Mouse (Mus musculus): ENCODE measurements around the gene Sycp2l.

DNA sequence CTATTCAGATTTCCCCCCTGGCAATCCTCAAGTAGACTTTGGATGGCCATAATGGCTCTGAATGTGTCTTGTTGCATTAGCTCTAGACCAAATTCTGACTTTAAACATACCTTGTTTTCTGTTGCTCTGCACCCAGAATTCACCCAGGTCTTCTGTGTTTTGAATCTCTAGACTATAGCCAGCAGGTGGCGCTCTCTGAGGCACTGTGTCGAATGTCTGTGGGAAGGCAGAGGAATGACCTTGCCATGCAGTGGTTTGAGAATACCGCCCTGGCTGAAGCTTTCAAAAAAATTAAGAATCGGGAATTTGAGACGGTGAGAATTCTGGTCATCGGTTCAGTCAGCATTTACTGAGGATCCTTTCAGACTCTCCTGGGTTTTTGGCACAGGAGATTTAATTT is 20.8 kb downstream of the Sycp2l start:
- TF ChIP-seq ZNF384 (IDR thresholded peaks at IDR 0.05; ENCODE audit: low read depth, low read length) (peak; percentile 65; the same call in 1 of the 2 replicates), ZC3H11A (IDR thresholded peaks at IDR 0.05; ENCODE audit: borderline replicate concordance, low read depth, low read length) (peak; percentile 67), CHD2 (IDR thresholded peaks at IDR 0.05; ENCODE audit: low read depth, low read length) (no peak), HCFC1 (IDR thresholded peaks at IDR 0.05; ENCODE audit: borderline replicate concordance, insufficient read depth, low read length) (no peak)

Data from ES-E14 (cell line).